Mouse (Mus musculus): ENCODE measurements around the gene Ccdc157. TPM values are rescaled to one million over a fixed set of nuclear protein-coding genes. Genes with fewer than 3 reads are reported as not detected.
"Not testable (repeated sequence)": the region's sequence is repeated elsewhere in the genome, so short reads cannot be mapped to it uniquely, and the experiment has no call there.

Ccdc157 gene
- total and polyA plus RNA-seq, 2 experiments from 2014 or later: 10.7 to 22.0 TPM

DNA sequence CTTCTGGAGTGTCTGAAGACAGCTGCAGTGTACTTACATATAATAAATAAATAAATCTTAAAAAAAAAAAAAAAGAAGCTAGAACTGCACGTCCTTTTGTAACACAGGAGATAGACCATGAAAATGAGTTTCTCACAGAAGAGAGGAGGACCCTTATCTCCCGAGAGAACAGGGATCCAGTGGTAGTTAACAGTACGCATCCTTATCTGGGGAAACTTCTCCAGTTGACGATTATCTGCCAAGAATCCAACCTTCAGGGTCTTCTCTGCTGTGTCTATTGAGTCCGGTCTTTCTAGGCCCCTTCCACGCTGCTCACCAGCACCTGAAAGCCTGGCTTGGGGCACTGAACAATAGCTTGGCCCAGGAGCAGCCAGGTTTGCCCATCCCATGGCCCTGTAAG, 46.1 kb downstream of the Ccdc157 start:
- no peak for TF ChIP-seq CTCF (IDR thresholded peaks at IDR 0.05)
- H3K4me1 ChIP-seq (ENCODE audit: insufficient read depth, low read length): peaks cover 12% of the 10 kb centered on the region
- DNase-seq (ENCODE audit: low spot score) (no peak), ATAC-seq (ENCODE audit: low FRiP score) (no peak)
- H3K36me3 ChIP-seq (ENCODE audit: insufficient read depth, low read length): peaks cover 18% of the 10 kb centered on the region
- no peak overlapping the region for H3K9ac ChIP-seq (replicated peaks; ENCODE audit: low read length, poor library complexity, severe bottlenecking)
- H3K9me3 ChIP-seq (ENCODE audit: low read length): no peaks in the 10 kb centered on the region
- H3K4me2 ChIP-seq (ENCODE audit: low read depth, low read length, poor library complexity, severe bottlenecking): no peak overlapping the region
- H3K27me3 ChIP-seq (ENCODE audit: insufficient read depth, low read length): no peaks in the 10 kb centered on the region
- WGBS: 82% methylated on average over 6 of the region's 6 CpGs
- H3K4me3 ChIP-seq (ENCODE audit: low read depth, low read length): no peak overlapping the region
- H3K27ac ChIP-seq (ENCODE audit: low read depth, low read length): no peak overlapping the region

DNA sequence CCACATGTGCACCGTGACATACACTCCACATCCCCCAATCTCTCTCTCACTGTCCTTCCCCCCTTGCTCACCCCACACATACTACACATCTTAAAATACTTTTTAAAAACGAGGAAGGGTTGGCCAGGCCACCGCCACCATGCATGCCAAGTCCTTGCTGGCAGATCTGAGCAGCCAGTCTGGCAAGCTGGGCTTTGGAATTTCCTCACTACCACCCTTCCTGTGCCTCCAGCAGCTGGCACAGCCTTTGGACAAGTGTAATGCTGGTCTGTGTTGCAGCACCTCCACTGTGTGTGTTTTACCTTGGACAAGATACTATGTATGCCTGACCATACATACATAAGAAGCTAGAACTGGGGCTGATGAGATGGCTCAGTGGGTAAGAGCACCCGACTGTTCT, 46.6 kb downstream of the Ccdc157 start:
- Histone ChIP-seq H3K4me3 (ENCODE audit: low read depth, low read length) (no peak overlapping the region), H3K27me3 (ENCODE audit: insufficient read depth, low read length) (no peaks in the 10 kb centered on the region), H3K9ac (replicated peaks; ENCODE audit: low read length, poor library complexity, severe bottlenecking) (no peak overlapping the region), H3K27ac (ENCODE audit: low read depth, low read length) (no peak overlapping the region), H3K4me2 (ENCODE audit: low read depth, low read length, poor library complexity, severe bottlenecking) (no peak overlapping the region), H3K36me3 (ENCODE audit: insufficient read depth, low read length) (peaks cover 21% of the 10 kb centered on the region), H3K9me3 (ENCODE audit: low read length) (no peaks in the 10 kb centered on the region), H3K4me1 (ENCODE audit: insufficient read depth, low read length) (peaks cover 12% of the 10 kb centered on the region)
- TF ChIP-seq CTCF (IDR thresholded peaks at IDR 0.05): no peak
- 81% methylated on average over 4 of the region's 4 CpGs for WGBS
- ATAC-seq (ENCODE audit: low FRiP score) (no peak), DNase-seq (ENCODE audit: low spot score) (no peak)

DNA sequence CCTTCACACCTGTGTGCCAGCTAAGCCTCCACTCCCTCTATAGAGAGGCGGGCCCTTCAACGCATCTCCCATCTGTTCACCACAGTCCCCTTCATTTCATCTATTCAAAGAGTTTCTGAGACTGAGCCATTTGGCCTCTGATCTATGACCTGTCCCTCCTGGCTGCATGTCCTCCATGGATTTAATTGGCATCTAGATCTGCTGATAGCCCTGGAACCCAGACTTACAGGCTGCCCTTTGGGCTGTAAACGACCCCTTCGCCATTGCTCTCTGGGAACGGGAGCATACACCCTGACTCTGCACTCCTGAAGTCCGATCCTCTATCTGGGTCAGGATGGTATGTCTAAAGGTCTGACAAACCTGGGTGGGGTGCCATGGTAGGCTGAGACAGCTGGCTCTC, 47.2 kb downstream of the Ccdc157 start:
- Histone ChIP-seq H3K36me3 (ENCODE audit: insufficient read depth, low read length) (peaks cover 25% of the 10 kb centered on the region), H3K27me3 (ENCODE audit: insufficient read depth, low read length) (no peaks in the 10 kb centered on the region), H3K4me3 (ENCODE audit: low read depth, low read length) (no peak overlapping the region), H3K9me3 (ENCODE audit: low read length) (no peaks in the 10 kb centered on the region), H3K4me1 (ENCODE audit: insufficient read depth, low read length) (peaks cover 12% of the 10 kb centered on the region), H3K4me2 (ENCODE audit: low read depth, low read length, poor library complexity, severe bottlenecking) (no peak overlapping the region), H3K9ac (replicated peaks; ENCODE audit: low read length, poor library complexity, severe bottlenecking) (no peak overlapping the region), H3K27ac (ENCODE audit: low read depth, low read length) (no peak overlapping the region)
- TF ChIP-seq CTCF (IDR thresholded peaks at IDR 0.05): no peak
- 87% methylated on average over 6 of the region's 6 CpGs for WGBS
- ATAC-seq (ENCODE audit: low FRiP score): no peak
- no peak for DNase-seq (ENCODE audit: low spot score)

DNA sequence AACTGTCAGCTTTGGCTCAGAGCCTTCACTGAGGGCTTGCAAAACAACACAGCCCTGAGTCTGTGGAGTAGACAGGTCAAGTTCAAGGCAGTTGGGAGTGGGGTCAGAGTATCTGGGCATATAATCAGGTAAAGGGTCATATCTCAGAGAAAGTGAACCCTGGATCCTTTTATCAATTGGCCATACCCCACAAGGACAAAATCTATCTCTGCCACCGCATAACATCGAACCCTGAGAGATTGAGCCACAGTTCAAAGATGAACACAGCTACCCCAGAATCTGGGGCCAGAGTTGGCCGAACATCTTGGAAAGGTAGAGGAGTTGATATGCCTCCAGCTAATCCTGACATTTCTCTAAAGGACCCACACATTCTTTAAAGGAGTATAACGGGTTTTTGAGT, 48.1 kb downstream of the Ccdc157 start:
- no peak for TF ChIP-seq CTCF (IDR thresholded peaks at IDR 0.05)
- ATAC-seq (ENCODE audit: low FRiP score) (no peak), DNase-seq (ENCODE audit: low spot score) (no peak)
- peaks cover 4% of the 10 kb centered on the region; the same call in 1 of the 2 replicates for H3K4me1 ChIP-seq (ENCODE audit: insufficient read depth, low read length)
- no peaks in the 10 kb centered on the region for H3K9me3 ChIP-seq (ENCODE audit: low read length)
- H3K27me3 ChIP-seq (ENCODE audit: insufficient read depth, low read length): no peaks in the 10 kb centered on the region
- no peak overlapping the region for H3K4me2 ChIP-seq (ENCODE audit: low read depth, low read length, poor library complexity, severe bottlenecking)
- H3K4me3 ChIP-seq (ENCODE audit: low read depth, low read length): no peak overlapping the region
- no peak overlapping the region for H3K27ac ChIP-seq (ENCODE audit: low read depth, low read length)
- H3K9ac ChIP-seq (replicated peaks; ENCODE audit: low read length, poor library complexity, severe bottlenecking): no peak overlapping the region
- peaks cover 25% of the 10 kb centered on the region for H3K36me3 ChIP-seq (ENCODE audit: insufficient read depth, low read length)
- WGBS: 89% methylated on average over 4 of the region's 4 CpGs

DNA sequence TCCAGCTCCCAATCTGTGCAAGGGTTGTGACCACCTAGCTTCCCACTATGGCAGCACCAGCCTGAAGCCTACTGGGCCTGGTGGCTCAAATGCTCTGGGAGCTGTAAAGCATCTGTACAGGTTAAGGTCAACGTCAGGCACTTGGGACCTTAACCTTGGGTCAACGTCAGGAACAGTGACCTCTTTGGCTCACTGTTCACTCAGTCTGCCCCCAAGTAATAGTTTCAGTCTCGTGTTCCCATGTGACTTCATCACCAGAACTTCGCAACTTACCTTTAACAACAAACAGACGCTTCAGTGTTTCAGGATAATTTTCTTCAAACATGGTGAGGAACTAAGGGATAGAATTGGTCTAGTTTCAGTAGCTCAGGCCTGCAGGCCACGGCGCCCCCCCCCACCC, 51.4 kb downstream of the Ccdc157 start:
- no peaks in the 10 kb centered on the region for H3K9me3 ChIP-seq (ENCODE audit: low read length)
- DNase-seq (ENCODE audit: low spot score): no peak
- no peak overlapping the region for H3K4me3 ChIP-seq (ENCODE audit: low read depth, low read length)
- peaks cover 30% of the 10 kb centered on the region for H3K36me3 ChIP-seq (ENCODE audit: insufficient read depth, low read length)
- no peaks in the 10 kb centered on the region for H3K27me3 ChIP-seq (ENCODE audit: insufficient read depth, low read length)
- no peak overlapping the region for H3K4me2 ChIP-seq (ENCODE audit: low read depth, low read length, poor library complexity, severe bottlenecking)
- ATAC-seq (ENCODE audit: low FRiP score): no peak
- H3K9ac ChIP-seq (replicated peaks; ENCODE audit: low read length, poor library complexity, severe bottlenecking): no peak overlapping the region
- 89% methylated on average over 7 of the region's 7 CpGs for WGBS
- H3K27ac ChIP-seq (ENCODE audit: low read depth, low read length): no peak overlapping the region
- H3K4me1 ChIP-seq (ENCODE audit: insufficient read depth, low read length): no peaks in the 10 kb centered on the region
- TF ChIP-seq CTCF (IDR thresholded peaks at IDR 0.05): no peak

DNA sequence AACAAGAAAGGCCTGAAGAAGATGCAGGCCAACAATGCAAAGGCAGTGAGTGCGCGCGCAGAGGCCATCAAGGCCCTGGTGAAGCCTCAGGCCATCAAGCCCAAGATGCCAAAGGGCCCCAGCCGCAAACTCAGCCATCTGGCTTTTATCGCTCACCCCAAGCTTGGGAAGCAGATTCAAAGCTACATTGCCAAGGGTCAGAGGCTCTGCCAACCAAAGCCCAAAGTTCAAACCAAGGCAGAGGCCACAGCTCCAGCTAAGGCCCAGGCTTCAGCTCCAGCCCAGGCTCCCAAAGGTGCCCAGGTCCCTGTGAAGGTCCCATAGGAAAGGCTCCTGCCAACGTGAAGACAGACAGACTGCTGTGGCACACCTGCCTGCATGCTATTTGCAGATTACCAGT, 52.2 kb downstream of the Ccdc157 start:
- H3K27me3 ChIP-seq (ENCODE audit: insufficient read depth, low read length); H3K4me3 ChIP-seq (ENCODE audit: low read depth, low read length); H3K9me3 ChIP-seq (ENCODE audit: low read length); H3K27ac ChIP-seq (ENCODE audit: low read depth, low read length); H3K4me1 ChIP-seq (ENCODE audit: insufficient read depth, low read length); ATAC-seq (ENCODE audit: low FRiP score); DNase-seq (ENCODE audit: low spot score); H3K4me2 ChIP-seq (ENCODE audit: low read depth, low read length, poor library complexity, severe bottlenecking); H3K9ac ChIP-seq (replicated peaks; ENCODE audit: low read length, poor library complexity, severe bottlenecking): not testable (repeated sequence)
- 95% methylated on average over 6 of the region's 6 CpGs for WGBS
- peaks cover 37% of the 10 kb centered on the region for H3K36me3 ChIP-seq (ENCODE audit: insufficient read depth, low read length)

All from midbrain, postnatal 0 days (tissue).